ENCODE assay signal across 30 mouse cellular contexts in genomic region chr5:96200269-96200668, GRCm38 (mm10). TPM values are rescaled to one million over a fixed set of nuclear protein-coding genes. Genes with fewer than 3 reads are reported as not detected.
DNase-seq lines count a peak whose midpoint lies in the region; ATAC-seq lines count a peak whose summit lies in the region.
"Had no signal": no experiment of that assay in that cellular context is flagged by ENCODE, and none has a peak within 500 bp of the region (broad histone marks: within the 10 kb centered on the region; RNA-seq: fewer than 3 reads in every experiment).

No protein-coding gene starts in this region.

- no peak overlapping the region for H3K27ac ChIP-seq in liver, embryonic 11.5 days (ENCODE audit: low read depth, low read length)
- no peak overlapping the region for H3K27ac ChIP-seq in liver, embryonic 13.5 days
- no peak overlapping the region for H3K27ac ChIP-seq in forebrain, embryonic 16.5 days (ENCODE audit: low read length)
- H3K27ac ChIP-seq: embryonic facial prominence, embryonic 10.5 days; embryonic facial prominence, embryonic 13.5 days; forebrain, embryonic 10.5 days; forebrain, embryonic 13.5 days; heart, adult 2 months; heart, embryonic 10.5 days; heart, embryonic 13.5 days; hindbrain, embryonic 14.5 days; hindbrain, postnatal 0 days had no signal

- no peak overlapping the region for H3K4me2 ChIP-seq in liver, embryonic 11.5 days
- no peak overlapping the region; the same call in 1 of the 2 replicates for H3K4me2 ChIP-seq in liver, embryonic 13.5 days
- no peak overlapping the region for H3K4me2 ChIP-seq in forebrain, embryonic 16.5 days (ENCODE audit: low read length)
- H3K4me2 ChIP-seq: embryonic facial prominence, embryonic 13.5 days; forebrain, embryonic 13.5 days; heart, embryonic 13.5 days; hindbrain, embryonic 14.5 days had no signal

- no peaks in the 10 kb centered on the region for H3K36me3 ChIP-seq in liver, embryonic 11.5 days (ENCODE audit: control insufficient read depth, insufficient read depth, low read length)
- H3K36me3 ChIP-seq in liver, embryonic 13.5 days: no peaks in the 10 kb centered on the region
- no peaks in the 10 kb centered on the region for H3K36me3 ChIP-seq in forebrain, embryonic 16.5 days (ENCODE audit: control insufficient read depth, insufficient read depth)
- H3K36me3 ChIP-seq: embryonic facial prominence, embryonic 10.5 days; embryonic facial prominence, embryonic 13.5 days; forebrain, embryonic 10.5 days; G1E; heart, embryonic 10.5 days; heart, embryonic 13.5 days had no signal

- H3K9ac ChIP-seq in liver, embryonic 11.5 days (ENCODE audit: low read depth, low read length): no peak overlapping the region
- H3K9ac ChIP-seq in liver, embryonic 13.5 days: no peak overlapping the region
- H3K9ac ChIP-seq in forebrain, embryonic 16.5 days (replicated peaks; ENCODE audit: low read depth, low read length): no peak overlapping the region
- H3K9ac ChIP-seq: embryonic facial prominence, embryonic 13.5 days; forebrain, embryonic 13.5 days; heart, embryonic 13.5 days; hindbrain, embryonic 14.5 days had no signal

- ATAC-seq in liver, embryonic 11.5 days (replicated peaks; ENCODE audit: low FRiP score): peak; percentile 68; the same call in 1 of the 2 replicates
- ATAC-seq in liver, embryonic 13.5 days (ENCODE audit: low read depth): peak; percentile 61
- ATAC-seq in megakaryocyte, adult 5-6 weeks (ENCODE audit: poor library complexity, severe bottlenecking): 0 out of 2 replicates have a peak, but pooled peaks have one; percentile 24
- ATAC-seq in forebrain, embryonic 16.5 days: no peak
- ATAC-seq: forebrain, embryonic 13.5 days; hindbrain, postnatal 0 days had no signal

- no peaks in the 10 kb centered on the region for H3K27me3 ChIP-seq in liver, embryonic 11.5 days (replicated peaks; ENCODE audit: control insufficient read depth, insufficient read depth, low read length)
- no peaks in the 10 kb centered on the region for H3K27me3 ChIP-seq in liver, embryonic 13.5 days
- H3K27me3 ChIP-seq in forebrain, embryonic 16.5 days (replicated peaks; ENCODE audit: control insufficient read depth, insufficient read depth, low read length): no peaks in the 10 kb centered on the region
- H3K27me3 ChIP-seq: CH12.LX; embryonic facial prominence, embryonic 13.5 days; forebrain, embryonic 13.5 days; heart, embryonic 13.5 days had no signal

- no peaks in the 10 kb centered on the region for H3K9me3 ChIP-seq in liver, embryonic 11.5 days (ENCODE audit: control insufficient read depth, low read length)
- H3K9me3 ChIP-seq in liver, embryonic 13.5 days (replicated peaks): no peaks in the 10 kb centered on the region
- no peaks in the 10 kb centered on the region for H3K9me3 ChIP-seq in forebrain, embryonic 16.5 days (ENCODE audit: control insufficient read depth, low read length)
- H3K9me3 ChIP-seq: embryonic facial prominence, embryonic 10.5 days; embryonic facial prominence, embryonic 13.5 days; forebrain, embryonic 10.5 days; forebrain, embryonic 13.5 days; G1E; heart, embryonic 10.5 days; heart, embryonic 13.5 days had no signal

- 40% methylated on average over 3 of the region's 3 CpGs for WGBS in liver, embryonic 11.5 days
- WGBS in liver, embryonic 13.5 days (ENCODE audit: insufficient replicate concordance): 13% methylated on average over 3 of the region's 3 CpGs
- WGBS in forebrain, embryonic 16.5 days: 84% methylated on average over 3 of the region's 3 CpGs

- no peak for DNase-seq in liver, embryonic 11.5 days (ENCODE audit: low spot score)
- DNase-seq in liver: no peak
- DNase-seq in CD4-positive helper T cell, adult 2 months (ENCODE audit: low read depth, low spot score): peak; percentile 29
- DNase-seq in liver, embryonic 13.5 days: no peak
- no peak for DNase-seq in layer of hippocampus, postnatal 25 days (ENCODE audit: extremely low spot score in 1 of 2, low spot score in 1 of 2)
- DNase-seq in ovary, postnatal 36 days (ENCODE audit: low spot score): no peak
- DNase-seq: adrenal gland, adult 2 months; adrenal gland, postnatal 14 days; cerebellum, adult 11-12 months; cerebellum, adult 8-10 months; cerebellum, postnatal 10 days; cerebellum, postnatal 36 days; embryo, embryonic 11 days; gastrocnemius, postnatal 10 days; gastrocnemius, postnatal 36 days; heart, adult 2 months; heart, postnatal 14 days; heart, postnatal 4 days had no signal

- no peak overlapping the region for H3K4me3 ChIP-seq in liver, embryonic 11.5 days (ENCODE audit: low read depth, low read length)
- no peak overlapping the region for H3K4me3 ChIP-seq in liver, embryonic 13.5 days (replicated peaks)
- no peak overlapping the region for H3K4me3 ChIP-seq in forebrain, embryonic 16.5 days (replicated peaks; ENCODE audit: low read length)
- H3K4me3 ChIP-seq: embryonic facial prominence, embryonic 10.5 days; embryonic facial prominence, embryonic 13.5 days; forebrain, embryonic 10.5 days; forebrain, embryonic 13.5 days; heart, adult 2 months; heart, embryonic 10.5 days; heart, embryonic 13.5 days had no signal

- H3K4me1 ChIP-seq in liver, embryonic 11.5 days (replicated peaks; ENCODE audit: control insufficient read depth, insufficient read depth, low read length): peaks cover 6% of the 10 kb centered on the region; the same call in 1 of the 2 replicates
- H3K4me1 ChIP-seq in liver, embryonic 13.5 days (replicated peaks): peaks cover 26% of the 10 kb centered on the region
- H3K4me1 ChIP-seq in forebrain, embryonic 16.5 days (replicated peaks; ENCODE audit: control insufficient read depth, insufficient read depth, low read length): no peaks in the 10 kb centered on the region
- H3K4me1 ChIP-seq: forebrain, embryonic 13.5 days; heart, embryonic 10.5 days; heart, embryonic 13.5 days had no signal

RNA-seq across cellular contexts. Expression of gene Mrpl1, which starts 9.0 kb away (rescaled TPM):
- polyA plus RNA-seq in liver, embryonic 11.5 days (2014; fragmentation: Nextera tagmentation; extraction: Ambion mirVana): 31.0 and 33.0 TPM in 2 replicates
- polyA plus RNA-seq in liver, embryonic 13.5 days (2015; fragmentation: Nextera tagmentation; extraction: Ambion mirVana): 21.5 and 24.2 TPM in 2 replicates
- 24.4 and 27.6 TPM in 2 replicates for total RNA-seq in megakaryocyte, adult 5-6 weeks (2015)
- 33.4 and 38.2 TPM in 2 replicates for total RNA-seq in megakaryocyte, adult 5-6 weeks (2017)
- 10 to 100 TPM; 16.0 to 18.3 TPM for total RNA-seq in layer of hippocampus, postnatal 25 days (2021)
- polyA plus RNA-seq in forebrain, embryonic 16.5 days (2015; fragmentation: Nextera tagmentation; extraction: Ambion mirVana): 16.9 and 20.7 TPM in 2 replicates

RNA-seq across cellular contexts. Expression of gene Cnot6l, which starts 36.3 kb away (rescaled TPM):
- 9.6 and 11.5 TPM in 2 replicates for polyA plus RNA-seq in liver, embryonic 11.5 days (2014; fragmentation: Nextera tagmentation; extraction: Ambion mirVana)
- 7.5 and 8.7 TPM in 2 replicates for polyA plus RNA-seq in liver, embryonic 13.5 days (2015; fragmentation: Nextera tagmentation; extraction: Ambion mirVana)
- 87.4 and 95.4 TPM in 2 replicates for total RNA-seq in megakaryocyte, adult 5-6 weeks (2015)
- 81.4 and 85.0 TPM in 2 replicates for total RNA-seq in megakaryocyte, adult 5-6 weeks (2017)
- total RNA-seq in layer of hippocampus, postnatal 25 days (2021): 10 to 100 TPM; 68.4 to 69.9 TPM
- 13.9 and 16.7 TPM in 2 replicates for polyA plus RNA-seq in forebrain, embryonic 16.5 days (2015; fragmentation: Nextera tagmentation; extraction: Ambion mirVana)
